Mouse (Mus musculus): ENCODE data around the gene Zfp512b.

Gene Zfp512b

GRCm38 (mm10) chr2:181590471-181590870 lies 2.1 kb downstream of the Zfp512b start:
- intact Hi-C loops (cut with DNase I): no loop called here

GRCm38 (mm10) chr2:181589732-181590105 lies 2.9 kb downstream of the Zfp512b start:
- intact Hi-C loops (cut with DNase I): no loop called here

- intact Hi-C loops (cut with DNase I): no loop called here
These were observed 3.4 kb downstream of the Zfp512b start for GRCm38 (mm10) chr2:181589011-181589731.

GRCm38 (mm10) chr2:181588229-181588780 lies 4.3 kb downstream of the Zfp512b start:
- intact Hi-C loops (cut with DNase I): no loop called here

- intact Hi-C loops (cut with DNase I): no loop called here
These were observed 4.8 kb downstream of the Zfp512b start for GRCm38 (mm10) chr2:181587796-181588195.

GRCm38 (mm10) chr2:181586124-181586523 lies 6.5 kb downstream of the Zfp512b start:
- intact Hi-C loops (cut with DNase I): no loop called here

- intact Hi-C loops (cut with DNase I): no loop called here
These were observed 7.1 kb downstream of the Zfp512b start for GRCm38 (mm10) chr2:181585506-181585905.

- intact Hi-C loops (cut with DNase I): no loop called here
These were observed 8.1 kb downstream of the Zfp512b start, which contains the start of gene Uckl1 for GRCm38 (mm10) chr2:181584411-181584942. Uckl1 (minus strand) TSS chr2:181584892.

- intact Hi-C loops (cut with DNase I): no loop called here
These were observed 8.9 kb downstream of the Zfp512b start for GRCm38 (mm10) chr2:181583460-181584257.

- intact Hi-C loops (cut with DNase I): no loop called here
These were observed 9.7 kb downstream of the Zfp512b start for GRCm38 (mm10) chr2:181582939-181583338.

GRCm38 (mm10) chr2:181582358-181582757 lies 10.2 kb downstream of the Zfp512b start:
- intact Hi-C loops (cut with DNase I): no loop called here

GRCm38 (mm10) chr2:181581402-181582120 lies 11.0 kb downstream of the Zfp512b start:
- intact Hi-C loops (cut with DNase I): no loop called here

- intact Hi-C loops (cut with DNase I): no loop called here
These were observed 11.6 kb downstream of the Zfp512b start for GRCm38 (mm10) chr2:181581016-181581401.

- intact Hi-C loops (cut with DNase I): no loop called here
These were observed 12.4 kb downstream of the Zfp512b start for GRCm38 (mm10) chr2:181580131-181580772.

- intact Hi-C loops (cut with DNase I): loop anchor here (10.0 kb wide), 1 partner anchor 55 kb away; the partner anchor contains the start of gene Dnajc5
These were observed 12.9 kb downstream of the Zfp512b start for GRCm38 (mm10) chr2:181579681-181580080.

- intact Hi-C loops (cut with DNase I): loop anchor here (10.0 kb wide), 1 partner anchor 54 kb away; the partner anchor contains the start of gene Dnajc5
These were observed 13.6 kb downstream of the Zfp512b start for GRCm38 (mm10) chr2:181578790-181579618.

GRCm38 (mm10) chr2:181577981-181578581 lies 14.5 kb downstream of the Zfp512b start:
- intact Hi-C loops (cut with DNase I): loop anchor here (10.0 kb wide), 1 partner anchor 53 kb away; the partner anchor contains the start of gene Dnajc5

- intact Hi-C loops (cut with DNase I): loop anchor here (10.0 kb wide), 1 partner anchor 52 kb away; the partner anchor contains the start of gene Dnajc5
These were observed 15.5 kb downstream of the Zfp512b start for GRCm38 (mm10) chr2:181577126-181577525.

- intact Hi-C loops (cut with DNase I): loop anchor here (10.0 kb wide), 1 partner anchor 52 kb away; the partner anchor contains the start of gene Dnajc5
These were observed 16.0 kb downstream of the Zfp512b start for GRCm38 (mm10) chr2:181576613-181577012.

Measured in adrenal gland (tissue).